In the genomic region with DNA sequence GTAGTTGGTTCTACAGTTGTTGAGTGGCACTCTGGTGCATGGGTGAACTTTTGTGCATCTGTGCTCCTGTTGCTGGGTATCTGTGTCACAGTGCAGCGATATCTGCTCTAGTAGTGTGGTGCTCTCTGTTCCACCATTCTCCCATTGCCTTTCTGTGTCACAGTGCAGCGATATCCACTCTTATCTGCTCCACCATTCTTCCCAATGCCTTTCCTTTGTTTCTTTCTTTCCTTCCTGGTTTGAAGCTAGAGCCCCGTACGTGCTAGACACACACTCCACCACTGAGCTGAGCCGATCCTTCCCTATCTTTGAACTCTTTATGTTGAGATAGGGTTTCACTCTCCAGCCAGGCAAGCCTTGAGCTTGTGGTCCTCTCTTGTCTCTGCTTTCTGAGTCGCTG, we compare ENCODE assay signal across 14 mouse cellular contexts. TPM values are rescaled to one million over a fixed set of nuclear protein-coding genes. Genes with fewer than 3 reads are reported as not detected.
A peak's percentile ranks its signal among the peaks of the same experiment; 100 is the strongest.
DNase-seq lines count a peak whose midpoint lies in the region; ATAC-seq lines count a peak whose summit lies in the region.
"Had no signal": no experiment of that assay in that cellular context is flagged by ENCODE, and none has a peak within 500 bp of the region (broad histone marks: within the 10 kb centered on the region; RNA-seq: fewer than 3 reads in every experiment).

No protein-coding gene starts in this region.

- peaks cover 30% of the 10 kb centered on the region for H3K36me3 ChIP-seq in heart, embryonic 13.5 days
- H3K36me3 ChIP-seq in megakaryocyte, embryonic 14.5 days (replicated peaks; ENCODE audit: low read length) = peaks cover 67% of the 10 kb centered on the region
- H3K36me3 ChIP-seq in liver, embryonic 13.5 days = peaks cover 39% of the 10 kb centered on the region
- peaks cover 14% of the 10 kb centered on the region; the same call in 1 of the 2 replicates for H3K36me3 ChIP-seq in stomach, embryonic 16.5 days (ENCODE audit: control insufficient read depth, insufficient read depth, low read length)

- H3K4me2 ChIP-seq in heart, embryonic 13.5 days = peak overlapping the region; percentile 41
- H3K4me2 ChIP-seq in liver, embryonic 13.5 days = peak overlapping the region; percentile 4; the same call in 1 of the 2 replicates
- H3K4me2 ChIP-seq in stomach, embryonic 16.5 days (ENCODE audit: low read depth, low read length) = no peak overlapping the region
- H3K4me2 ChIP-seq: forebrain, embryonic 13.5 days; kidney, embryonic 15.5 days; limb, embryonic 13.5 days; neural tube, embryonic 12.5 days had no signal

- H3K27me3 ChIP-seq in heart, embryonic 13.5 days (replicated peaks) = no peaks in the 10 kb centered on the region
- H3K27me3 ChIP-seq in megakaryocyte, embryonic 14.5 days (replicated peaks) = no peaks in the 10 kb centered on the region
- H3K27me3 ChIP-seq in liver, embryonic 13.5 days = no peaks in the 10 kb centered on the region
- H3K27me3 ChIP-seq in stomach, embryonic 16.5 days (ENCODE audit: control insufficient read depth, insufficient read depth, low read length) = no peaks in the 10 kb centered on the region
- H3K27me3 ChIP-seq: forebrain, embryonic 13.5 days; kidney, embryonic 15.5 days; limb, embryonic 13.5 days; neural tube, embryonic 12.5 days had no signal

- WGBS in heart, embryonic 13.5 days = 19% methylated on average over 6 of the region's 6 CpGs
- WGBS in liver, embryonic 13.5 days (ENCODE audit: insufficient replicate concordance) = 18% methylated on average over 6 of the region's 6 CpGs
- 67% methylated on average over 6 of the region's 6 CpGs for WGBS in stomach, embryonic 16.5 days

- H3K4me3 ChIP-seq in heart, embryonic 13.5 days = peak overlapping the region; percentile 0; the same call in 1 of the 2 replicates
- H3K4me3 ChIP-seq in megakaryocyte, embryonic 14.5 days (replicated peaks) = peak overlapping the region; percentile 89
- H3K4me3 ChIP-seq in liver, embryonic 13.5 days (replicated peaks) = no peak overlapping the region
- no peak overlapping the region for H3K4me3 ChIP-seq in stomach, embryonic 16.5 days (replicated peaks; ENCODE audit: low read length)
- H3K4me3 ChIP-seq: forebrain, embryonic 13.5 days; kidney, embryonic 15.5 days; limb, embryonic 13.5 days; neural tube, embryonic 12.5 days had no signal

- no peak for DNase-seq in heart, adult 18-20 months
- no peak for DNase-seq in liver, embryonic 13.5 days
- DNase-seq in testis, postnatal 14 days (ENCODE audit: low spot score) = no peak
- DNase-seq in cerebellum, postnatal 36 days = no peak
- DNase-seq: adrenal gland, postnatal 14 days; cerebellum, adult 8-10 months had no signal

- H3K4me1 ChIP-seq in heart, embryonic 13.5 days = peaks cover 44% of the 10 kb centered on the region
- peaks cover 92% of the 10 kb centered on the region for H3K4me1 ChIP-seq in megakaryocyte, embryonic 14.5 days
- H3K4me1 ChIP-seq in liver, embryonic 13.5 days (replicated peaks) = peaks cover 43% of the 10 kb centered on the region
- H3K4me1 ChIP-seq in stomach, embryonic 16.5 days (ENCODE audit: control insufficient read depth, insufficient read depth, low read length) = peaks cover 16% of the 10 kb centered on the region; the same call in 1 of the 2 replicates
- H3K4me1 ChIP-seq: kidney, embryonic 15.5 days; limb, embryonic 13.5 days; neural tube, embryonic 12.5 days had no signal

- H3K9ac ChIP-seq in heart, embryonic 13.5 days = peak overlapping the region; percentile 5
- peak overlapping the region; percentile 20; the same call in 1 of the 2 replicates for H3K9ac ChIP-seq in liver, embryonic 13.5 days
- H3K9ac ChIP-seq in stomach, embryonic 16.5 days (ENCODE audit: low read length) = no peak overlapping the region
- H3K9ac ChIP-seq: forebrain, embryonic 13.5 days; kidney, embryonic 15.5 days; limb, embryonic 13.5 days; neural tube, embryonic 12.5 days had no signal

- H3K27ac ChIP-seq in heart, embryonic 13.5 days (replicated peaks) = peak overlapping the region; percentile 66
- peak overlapping the region; percentile 50; the same call in 1 of the 2 replicates for H3K27ac ChIP-seq in liver, embryonic 13.5 days
- H3K27ac ChIP-seq in stomach, embryonic 16.5 days (ENCODE audit: low read length) = peak overlapping the region; percentile 63
- H3K27ac ChIP-seq: forebrain, embryonic 13.5 days; kidney, embryonic 15.5 days; limb, embryonic 13.5 days; neural tube, embryonic 12.5 days had no signal

- no peak for ATAC-seq in heart, embryonic 13.5 days (ENCODE audit: extremely low read depth, insufficient number of reproducible peaks, low FRiP score, low TSS enrichment)
- no peak for ATAC-seq in megakaryocyte, adult 5-6 weeks (ENCODE audit: poor library complexity, severe bottlenecking)
- peak; percentile 80 for ATAC-seq in liver, embryonic 13.5 days (ENCODE audit: low read depth)
- ATAC-seq in stomach, embryonic 16.5 days (ENCODE audit: insufficient read depth, low FRiP score) = peak; percentile 72; the same call in 1 of the 2 replicates
- ATAC-seq: forebrain, embryonic 13.5 days had no signal

- no peaks in the 10 kb centered on the region for H3K9me3 ChIP-seq in heart, embryonic 13.5 days
- H3K9me3 ChIP-seq in megakaryocyte, embryonic 14.5 days = no peaks in the 10 kb centered on the region
- no peaks in the 10 kb centered on the region for H3K9me3 ChIP-seq in liver, embryonic 13.5 days (replicated peaks)
- H3K9me3 ChIP-seq in stomach, embryonic 16.5 days (replicated peaks; ENCODE audit: control insufficient read depth, low read length) = no peaks in the 10 kb centered on the region
- H3K9me3 ChIP-seq: forebrain, embryonic 13.5 days; kidney, embryonic 15.5 days; limb, embryonic 13.5 days; neural tube, embryonic 12.5 days had no signal

RNA-seq across cellular contexts. Expression of gene Foxk2, which starts 23.1 kb away (rescaled TPM):
- 5.0 and 5.1 TPM in 2 replicates for polyA plus RNA-seq in heart, embryonic 13.5 days (2015; fragmentation: Nextera tagmentation; extraction: Ambion mirVana)
- 10 to 100 TPM; 17.7 to 18.5 TPM for total RNA-seq in heart, adult 18-20 months (2021)
- 24.9 and 43.6 TPM in 2 replicates for polyA plus RNA-seq in megakaryocyte, embryonic 14.5 days (2012; ENCODE audit: insufficient read depth, low replicate concordance)
- 16.3 and 17.8 TPM in 2 replicates for total RNA-seq in megakaryocyte, adult 5-6 weeks (2015)
- 16.9 and 24.8 TPM in 2 replicates for total RNA-seq in megakaryocyte, adult 5-6 weeks (2017)
- polyA plus RNA-seq in liver, embryonic 13.5 days (2015; fragmentation: Nextera tagmentation; extraction: Ambion mirVana) = 3.4 and 3.9 TPM in 2 replicates
- polyA plus RNA-seq in stomach, embryonic 16.5 days (2015; fragmentation: Nextera tagmentation; extraction: Ambion mirVana) = 6.1 and 6.6 TPM in 2 replicates

RNA-seq across cellular contexts. Expression of gene Narf, which starts 45.9 kb away (rescaled TPM):
- 46.1 and 52.9 TPM in 2 replicates for polyA plus RNA-seq in heart, embryonic 13.5 days (2015; fragmentation: Nextera tagmentation; extraction: Ambion mirVana)
- total RNA-seq in heart, adult 18-20 months (2021) = 10 to 100 TPM; 71.4 to 83.6 TPM
- polyA plus RNA-seq in megakaryocyte, embryonic 14.5 days (2012; ENCODE audit: insufficient read depth, low replicate concordance) = 10.2 and 13.3 TPM in 2 replicates
- total RNA-seq in megakaryocyte, adult 5-6 weeks (2015) = 16.9 and 18.3 TPM in 2 replicates
- total RNA-seq in megakaryocyte, adult 5-6 weeks (2017) = 32.1 and 35.8 TPM in 2 replicates
- polyA plus RNA-seq in liver, embryonic 13.5 days (2015; fragmentation: Nextera tagmentation; extraction: Ambion mirVana) = 101 and 117 TPM in 2 replicates
- 52.8 and 65.6 TPM in 2 replicates for polyA plus RNA-seq in stomach, embryonic 16.5 days (2015; fragmentation: Nextera tagmentation; extraction: Ambion mirVana)

RNA-seq across cellular contexts. Expression of gene Cybc1, which starts 53.8 kb away (rescaled TPM):
- 21.5 and 21.6 TPM in 2 replicates for polyA plus RNA-seq in heart, embryonic 13.5 days (2015; fragmentation: Nextera tagmentation; extraction: Ambion mirVana)
- 10 to 100 TPM; 10.2 to 12.6 TPM for total RNA-seq in heart, adult 18-20 months (2021)
- polyA plus RNA-seq in megakaryocyte, embryonic 14.5 days (2012; ENCODE audit: insufficient read depth, low replicate concordance) = 1.1 and 9.5 TPM in 2 replicates
- total RNA-seq in megakaryocyte, adult 5-6 weeks (2015) = 65.8 and 70.5 TPM in 2 replicates
- 59.2 and 71.8 TPM in 2 replicates for total RNA-seq in megakaryocyte, adult 5-6 weeks (2017)
- 20.0 and 21.0 TPM in 2 replicates for polyA plus RNA-seq in liver, embryonic 13.5 days (2015; fragmentation: Nextera tagmentation; extraction: Ambion mirVana)
- polyA plus RNA-seq in stomach, embryonic 16.5 days (2015; fragmentation: Nextera tagmentation; extraction: Ambion mirVana) = 37.9 and 44.2 TPM in 2 replicates

Comparison
In these comparisons a context has a peak if more than half of its experiments do, and no peak if none do; other contexts are left out.
1. ATAC-seq: peak in liver, embryonic 13.5 days (single experiment) and stomach, embryonic 16.5 days (single experiment); none in heart, embryonic 13.5 days (single experiment) and megakaryocyte, adult 5-6 weeks (single experiment).
2. H3K4me3 ChIP-seq: peak in heart, embryonic 13.5 days (single experiment) and megakaryocyte, embryonic 14.5 days (single experiment); none in liver, embryonic 13.5 days (single experiment) and stomach, embryonic 16.5 days (single experiment).
3. Peak in every context shown above with its lines, with median percentiles within 50 percentile points of each other: H3K27ac ChIP-seq.